Mouse (Mus musculus): ENCODE data around the gene Asxl2. TPM values are rescaled to one million over a fixed set of nuclear protein-coding genes. Genes with fewer than 3 reads are reported as not detected.
"Not testable (repeated sequence)": the region's sequence is repeated elsewhere in the genome, so short reads cannot be mapped to it uniquely, and the experiment has no call there.

Gene Asxl2
- polyA plus RNA-seq, 1 experiment from 2014 or later = 18.5 TPM

DNA sequence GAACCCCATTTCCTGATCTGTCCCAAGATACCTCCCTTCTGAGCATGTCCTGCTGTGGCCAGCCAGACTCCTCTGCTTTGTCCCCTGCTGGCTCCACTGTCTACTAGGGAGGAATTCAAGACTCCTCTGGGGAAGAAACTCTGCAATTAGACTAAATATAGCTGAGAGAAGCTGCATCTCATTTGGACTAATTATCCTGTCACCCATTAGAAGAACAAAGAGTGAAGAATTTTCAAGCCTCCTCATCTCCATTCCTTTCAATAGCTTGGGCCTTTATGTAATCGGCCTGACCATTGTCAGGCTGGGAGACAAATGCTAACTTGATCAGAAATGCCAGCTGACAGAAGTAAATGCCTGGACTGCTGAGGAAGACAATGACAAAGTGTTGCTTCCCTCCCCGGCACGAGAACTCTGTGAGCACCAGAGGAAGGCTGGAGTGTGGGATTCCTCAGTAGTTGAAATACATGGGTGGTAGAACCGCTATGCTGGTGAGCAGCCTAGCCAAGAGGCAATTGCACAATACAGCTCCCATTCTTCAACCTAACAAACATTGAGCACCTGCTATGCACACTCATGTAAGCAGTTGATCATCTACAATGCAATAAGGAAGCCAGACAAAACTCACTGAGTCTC is 92.1 kb downstream of the Asxl2 start:
- Histone ChIP-seq H3K4me2 (replicated peaks) (no peak overlapping the region), H3K36me3 (no peaks in the 10 kb centered on the region), H3K27ac (replicated peaks) (no peak overlapping the region), H3K9me3 (no peaks in the 10 kb centered on the region), H3K9ac (replicated peaks) (no peak overlapping the region), H3K4me1 (0 out of 2 replicates have a peak, but pooled peaks cover 4% of the 10 kb centered on the region), H3K27me3 (no peaks in the 10 kb centered on the region), H3K4me3 (no peak overlapping the region)
- no peak for ATAC-seq (ENCODE audit: low FRiP score, low read depth)
- 61% methylated on average over 4 of the region's 4 CpGs for WGBS

- not testable (repeated sequence) for H3K4me1 ChIP-seq; H3K9ac ChIP-seq (replicated peaks); ATAC-seq (ENCODE audit: low FRiP score, low read depth); H3K4me2 ChIP-seq (replicated peaks); H3K4me3 ChIP-seq; H3K27me3 ChIP-seq; H3K9me3 ChIP-seq; H3K27ac ChIP-seq (replicated peaks); H3K36me3 ChIP-seq
- 94% methylated on average over 8 of the region's 8 CpGs for WGBS
These were observed 95.1 kb downstream of the Asxl2 start for GRCm38 (mm10) chr12:3521806-3522205.

- Histone ChIP-seq H3K4me2 (replicated peaks) (no peak overlapping the region), H3K27ac (replicated peaks) (no peak overlapping the region), H3K27me3 (no peaks in the 10 kb centered on the region), H3K9me3 (no peaks in the 10 kb centered on the region), H3K4me3 (no peak overlapping the region), H3K4me1 (no peaks in the 10 kb centered on the region), H3K36me3 (no peaks in the 10 kb centered on the region), H3K9ac (replicated peaks) (no peak overlapping the region)
- no peak for ATAC-seq (ENCODE audit: low FRiP score, low read depth)
- WGBS = 94% methylated on average over 5 of the region's 5 CpGs
These were observed 98.9 kb downstream of the Asxl2 start for GRCm38 (mm10) chr12:3525536-3525935.

DNA sequence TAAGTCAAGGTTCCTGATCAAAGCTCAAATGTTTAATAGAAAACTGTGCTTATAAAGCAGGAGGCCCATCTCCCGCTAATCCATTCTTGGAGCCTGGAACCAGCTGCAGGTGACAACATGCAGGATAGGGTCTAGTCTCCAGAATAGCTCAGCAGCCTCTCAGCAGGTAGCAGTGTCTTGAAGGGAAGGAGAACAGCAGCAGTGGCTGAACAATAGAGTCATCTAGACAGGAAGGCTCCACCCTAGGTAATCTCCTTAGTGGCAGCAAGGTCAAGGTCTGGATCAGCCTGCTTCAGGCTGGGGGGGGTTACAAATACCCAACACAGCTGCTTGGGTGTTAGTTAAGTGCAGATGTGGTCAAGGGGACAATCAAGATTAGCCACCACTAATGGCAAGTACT is 108.8 kb downstream of the Asxl2 start:
- not testable (repeated sequence) for H3K9me3 ChIP-seq; H3K9ac ChIP-seq (replicated peaks); ATAC-seq (ENCODE audit: low FRiP score, low read depth); H3K27ac ChIP-seq (replicated peaks); H3K27me3 ChIP-seq; H3K4me2 ChIP-seq (replicated peaks); H3K4me3 ChIP-seq; H3K4me1 ChIP-seq; H3K36me3 ChIP-seq
- 100% methylated on average over 1 of the region's 1 CpGs for WGBS

- no peak overlapping the region for H3K9ac ChIP-seq (replicated peaks)
- no peak for ATAC-seq (ENCODE audit: low FRiP score, low read depth)
- WGBS = 86% methylated on average over 3 of the region's 3 CpGs
- H3K4me3 ChIP-seq = no peak overlapping the region
- no peak overlapping the region for H3K4me2 ChIP-seq (replicated peaks)
- H3K9me3 ChIP-seq = no peaks in the 10 kb centered on the region
- no peaks in the 10 kb centered on the region for H3K4me1 ChIP-seq
- H3K36me3 ChIP-seq = no peaks in the 10 kb centered on the region
- no peak overlapping the region for H3K27ac ChIP-seq (replicated peaks)
- no peaks in the 10 kb centered on the region for H3K27me3 ChIP-seq
These were observed 111.0 kb downstream of the Asxl2 start for GRCm38 (mm10) chr12:3537616-3538015.

DNA sequence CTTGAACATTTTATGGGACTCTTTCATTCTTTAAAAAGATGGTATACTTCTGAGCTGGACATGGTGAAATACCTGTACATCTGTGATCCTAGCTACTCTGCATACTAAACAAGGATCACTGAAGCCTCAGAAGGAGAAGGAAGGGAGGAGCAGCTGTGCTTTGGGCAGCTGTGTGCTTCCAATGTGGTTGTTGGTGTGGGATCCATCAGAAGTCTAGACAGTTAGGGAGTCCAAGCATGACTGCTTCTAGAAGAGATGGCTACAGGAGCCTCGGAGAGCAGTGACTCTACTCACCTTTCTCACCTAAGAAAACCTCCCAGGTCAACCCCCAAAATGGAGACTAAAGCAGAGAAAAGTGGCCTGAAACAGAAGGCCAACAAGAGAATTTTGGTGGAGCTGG is 111.4 kb downstream of the Asxl2 start:
- WGBS = 64% methylated on average over 1 of the region's 1 CpGs
- Histone ChIP-seq H3K36me3 (no peaks in the 10 kb centered on the region), H3K4me1 (no peaks in the 10 kb centered on the region), H3K4me3 (no peak overlapping the region), H3K9me3 (no peaks in the 10 kb centered on the region), H3K9ac (replicated peaks) (no peak overlapping the region), H3K27me3 (no peaks in the 10 kb centered on the region), H3K27ac (replicated peaks) (no peak overlapping the region), H3K4me2 (replicated peaks) (no peak overlapping the region)
- ATAC-seq (ENCODE audit: low FRiP score, low read depth) = no peak

- H3K9me3 ChIP-seq = no peaks in the 10 kb centered on the region
- H3K4me3 ChIP-seq = no peak overlapping the region
- H3K36me3 ChIP-seq = no peaks in the 10 kb centered on the region
- no peak overlapping the region for H3K9ac ChIP-seq (replicated peaks)
- ATAC-seq (ENCODE audit: low FRiP score, low read depth) = no peak
- 78% methylated on average over 2 of the region's 2 CpGs for WGBS
- H3K4me2 ChIP-seq (replicated peaks) = no peak overlapping the region
- no peaks in the 10 kb centered on the region for H3K27me3 ChIP-seq
- H3K4me1 ChIP-seq = no peaks in the 10 kb centered on the region
- H3K27ac ChIP-seq (replicated peaks) = no peak overlapping the region
These were observed 112.9 kb downstream of the Asxl2 start for GRCm38 (mm10) chr12:3539605-3540004.

DNA sequence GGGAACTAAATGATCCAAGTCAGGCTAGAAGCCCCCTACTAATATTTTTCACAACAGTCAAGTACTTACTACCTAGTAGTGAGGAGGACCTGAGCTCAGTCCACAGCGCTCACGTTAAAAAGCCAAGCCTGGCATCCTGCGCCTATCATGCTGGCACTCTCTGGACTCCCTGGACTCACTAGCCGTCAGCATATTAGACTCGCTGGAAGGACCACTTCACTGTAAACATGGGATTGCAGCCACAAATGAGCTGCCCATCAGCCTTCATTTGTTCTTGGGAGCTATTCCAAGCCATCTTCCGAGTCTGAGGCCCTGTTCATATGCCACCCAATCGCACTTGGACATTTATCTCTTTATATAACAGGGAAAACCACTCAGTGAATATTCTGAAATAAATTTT is 114.2 kb downstream of the Asxl2 start:
- Histone ChIP-seq H3K9me3 (no peaks in the 10 kb centered on the region), H3K4me1 (no peaks in the 10 kb centered on the region), H3K9ac (replicated peaks) (no peak overlapping the region), H3K4me2 (replicated peaks) (no peak overlapping the region), H3K27ac (replicated peaks) (no peak overlapping the region), H3K36me3 (no peaks in the 10 kb centered on the region), H3K4me3 (no peak overlapping the region), H3K27me3 (no peaks in the 10 kb centered on the region)
- 93% methylated on average over 7 of the region's 7 CpGs for WGBS
- ATAC-seq (ENCODE audit: low FRiP score, low read depth) = no peak

GRCm38 (mm10) chr12:3545451-3545850 is 118.8 kb downstream of the Asxl2 start:
- no peaks in the 10 kb centered on the region for H3K36me3 ChIP-seq
- WGBS = 66% methylated on average over 3 of the region's 3 CpGs
- peaks cover 7% of the 10 kb centered on the region for H3K4me1 ChIP-seq
- H3K27ac ChIP-seq (replicated peaks) = no peak overlapping the region
- no peak overlapping the region for H3K4me2 ChIP-seq (replicated peaks)
- H3K27me3 ChIP-seq = peaks cover 9% of the 10 kb centered on the region; the same call in 1 of the 2 replicates
- H3K9me3 ChIP-seq = no peaks in the 10 kb centered on the region
- H3K9ac ChIP-seq (replicated peaks) = no peak overlapping the region
- no peak overlapping the region for H3K4me3 ChIP-seq
- no peak for ATAC-seq (ENCODE audit: low FRiP score, low read depth)

DNA sequence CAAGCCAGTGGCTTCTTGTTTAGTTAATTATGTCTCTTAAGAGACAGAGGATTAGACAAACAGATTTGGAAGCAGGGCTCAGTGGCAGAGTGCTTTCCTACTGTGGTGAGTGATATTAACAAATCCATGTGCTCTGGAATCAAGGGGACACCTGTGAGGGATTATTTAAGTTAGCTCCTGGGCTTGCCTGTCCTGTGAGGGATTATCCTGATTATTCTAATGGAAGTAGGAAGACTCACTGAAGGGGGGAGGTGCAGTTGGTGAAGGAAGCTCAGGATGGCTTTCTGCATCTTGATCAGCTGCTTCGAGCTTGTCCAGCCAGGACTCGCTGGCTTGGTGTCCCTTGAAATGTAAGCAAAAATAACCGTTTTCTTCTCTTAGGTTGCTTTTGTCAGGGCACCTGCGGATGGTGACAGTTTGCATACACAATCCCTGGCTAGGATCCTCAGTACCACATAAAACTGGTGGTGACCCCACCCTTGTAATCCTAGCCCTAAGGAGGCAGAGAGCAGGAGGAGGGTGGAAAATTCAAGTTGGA is 119.5 kb downstream of the Asxl2 start:
- Histone ChIP-seq H3K27ac (replicated peaks) (no peak overlapping the region), H3K36me3 (no peaks in the 10 kb centered on the region), H3K9me3 (no peaks in the 10 kb centered on the region), H3K4me2 (replicated peaks) (no peak overlapping the region), H3K27me3 (peaks cover 9% of the 10 kb centered on the region; the same call in 1 of the 2 replicates), H3K4me1 (peaks cover 8% of the 10 kb centered on the region), H3K4me3 (no peak overlapping the region), H3K9ac (replicated peaks) (no peak overlapping the region)
- whole genome bisulfite sequencing = 5% methylated on average over 4 of the region's 4 CpGs
- ATAC-seq (ENCODE audit: low FRiP score, low read depth) = no peak

- ATAC-seq (ENCODE audit: low FRiP score, low read depth) = no peak
- H3K27ac ChIP-seq (replicated peaks) = no peak overlapping the region
- no peak overlapping the region for H3K4me2 ChIP-seq (replicated peaks)
- H3K9ac ChIP-seq (replicated peaks) = no peak overlapping the region
- H3K9me3 ChIP-seq = no peaks in the 10 kb centered on the region
- H3K4me1 ChIP-seq = peaks cover 8% of the 10 kb centered on the region
- H3K36me3 ChIP-seq = no peaks in the 10 kb centered on the region
- 24% methylated on average over 6 of the region's 6 CpGs for WGBS
- no peak overlapping the region for H3K4me3 ChIP-seq
- peaks cover 9% of the 10 kb centered on the region; the same call in 1 of the 2 replicates for H3K27me3 ChIP-seq
These were observed 120.1 kb downstream of the Asxl2 start for GRCm38 (mm10) chr12:3546781-3547180.

GRCm38 (mm10) chr12:3547506-3547905 is 120.8 kb downstream of the Asxl2 start:
- no peaks in the 10 kb centered on the region for H3K36me3 ChIP-seq
- no peak overlapping the region for H3K27ac ChIP-seq (replicated peaks)
- H3K4me3 ChIP-seq = no peak overlapping the region
- 44% methylated on average over 4 of the region's 4 CpGs for WGBS
- no peak for ATAC-seq (ENCODE audit: low FRiP score, low read depth)
- peaks cover 8% of the 10 kb centered on the region for H3K4me1 ChIP-seq
- H3K4me2 ChIP-seq (replicated peaks) = no peak overlapping the region
- peaks cover 9% of the 10 kb centered on the region; the same call in 1 of the 2 replicates for H3K27me3 ChIP-seq
- H3K9ac ChIP-seq (replicated peaks) = no peak overlapping the region
- H3K9me3 ChIP-seq = no peaks in the 10 kb centered on the region

DNA sequence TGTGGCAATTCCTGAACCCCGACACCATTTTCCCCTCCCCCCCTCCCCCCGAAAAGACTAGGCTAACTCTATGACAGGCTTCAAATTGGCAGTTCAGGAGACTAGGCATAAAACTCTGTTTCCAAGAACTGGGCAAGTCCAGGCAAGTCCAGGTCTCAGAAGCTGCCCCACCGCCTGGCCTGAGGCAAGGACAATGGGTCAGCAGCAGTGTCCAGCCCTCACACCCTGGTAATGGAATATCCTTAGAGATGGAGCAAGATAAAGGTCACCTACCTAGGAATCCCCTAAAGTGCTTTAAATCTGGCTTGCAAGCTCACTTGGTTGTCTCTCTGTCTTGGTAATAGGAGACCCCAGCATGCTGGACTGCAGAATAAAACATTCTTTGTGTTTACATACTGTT is 121.3 kb downstream of the Asxl2 start:
- H3K36me3 ChIP-seq = no peaks in the 10 kb centered on the region
- no peak overlapping the region for H3K4me3 ChIP-seq
- no peaks in the 10 kb centered on the region for H3K9me3 ChIP-seq
- peaks cover 9% of the 10 kb centered on the region; the same call in 1 of the 2 replicates for H3K27me3 ChIP-seq
- no peak overlapping the region for H3K9ac ChIP-seq (replicated peaks)
- peaks cover 8% of the 10 kb centered on the region for H3K4me1 ChIP-seq
- WGBS = 58% methylated on average over 3 of the region's 3 CpGs
- no peak for ATAC-seq (ENCODE audit: low FRiP score, low read depth)
- H3K27ac ChIP-seq (replicated peaks) = no peak overlapping the region
- no peak overlapping the region for H3K4me2 ChIP-seq (replicated peaks)
